Mouse (Mus musculus): Measurements from ENCODE around the gene Odf4. TPM values are rescaled to one million over a fixed set of nuclear protein-coding genes. Genes with fewer than 3 reads are reported as not detected.
A peak's percentile ranks its signal among the peaks of the same experiment; 100 is the strongest.
"Not testable (repeated sequence)": the region's sequence is repeated elsewhere in the genome, so short reads cannot be mapped to it uniquely, and the experiment has no call there.

Odf4 gene
- polyA plus RNA-seq, 1 experiment from 2014 or later = 0.60 TPM

DNA sequence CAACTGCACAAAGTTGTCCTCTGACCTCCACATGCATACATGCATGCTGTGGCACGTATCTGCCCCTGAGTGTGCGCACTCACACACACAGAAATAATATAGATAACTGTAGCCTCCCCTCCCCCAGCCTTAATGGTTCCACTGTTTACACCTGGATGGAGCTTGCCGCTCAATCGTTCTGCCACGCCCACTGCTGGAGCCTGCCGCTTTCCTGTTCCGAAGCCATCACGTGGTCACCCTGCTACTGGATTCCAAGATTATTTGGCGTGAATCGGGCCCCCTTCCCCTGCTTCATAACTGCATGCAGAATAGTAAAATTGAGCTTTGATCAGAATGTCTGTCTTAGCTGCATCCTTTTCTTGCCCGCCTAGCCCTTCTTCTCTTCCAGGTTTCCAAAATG is 35.3 kb upstream of the Odf4 start:
- 29% methylated on average over 11 of the region's 11 CpGs for WGBS
- not testable (repeated sequence) for H3K9ac ChIP-seq; H3K4me3 ChIP-seq; H3K27ac ChIP-seq; H3K36me3 ChIP-seq; ATAC-seq (ENCODE audit: low FRiP score); H3K4me2 ChIP-seq; H3K4me1 ChIP-seq (replicated peaks); H3K9me3 ChIP-seq
- H3K27me3 ChIP-seq = peaks cover 24% of the 10 kb centered on the region

DNA sequence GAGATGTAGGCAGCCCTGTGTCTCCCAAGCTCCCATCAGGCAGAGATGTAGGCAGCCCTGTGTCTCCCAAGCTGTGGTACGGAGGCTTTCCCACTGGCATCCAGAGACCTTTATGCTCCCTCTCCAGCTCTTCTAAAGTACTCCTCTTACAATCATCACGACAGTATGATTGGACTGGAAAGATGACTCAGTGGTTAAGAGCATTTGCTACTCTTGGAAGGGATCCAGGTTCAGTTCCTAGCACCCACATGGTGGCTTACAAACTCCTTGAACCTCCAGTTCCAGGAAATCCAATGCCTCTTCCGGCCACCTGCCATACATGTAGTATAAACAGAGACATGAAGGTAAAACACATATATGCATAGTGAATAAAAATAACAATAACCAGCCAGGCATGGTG is 34.7 kb upstream of the Odf4 start:
- WGBS = 75% methylated on average over 3 of the region's 3 CpGs

DNA sequence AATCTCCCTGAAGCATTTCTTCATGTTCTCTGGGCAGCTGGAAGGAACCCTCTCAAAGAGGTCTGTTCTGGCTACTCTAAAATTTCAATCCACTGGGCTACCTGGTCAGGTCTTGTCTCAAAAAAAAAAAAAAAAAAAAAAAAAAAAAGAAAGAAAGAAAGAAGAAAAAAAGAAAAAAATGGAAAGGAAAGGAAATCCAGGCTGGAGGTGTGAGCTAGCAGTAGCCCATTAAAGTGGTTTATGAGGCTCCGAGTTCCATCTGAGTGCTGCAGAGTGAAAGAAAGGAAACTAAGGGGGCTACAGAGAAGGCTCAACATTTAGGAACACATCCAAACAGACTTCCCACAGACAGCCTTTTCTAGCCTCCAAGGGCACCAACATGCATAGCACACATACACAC is 31.1 kb upstream of the Odf4 start:
- peaks cover 58% of the 10 kb centered on the region for H3K27me3 ChIP-seq
- H3K27ac ChIP-seq = no peak overlapping the region
- H3K9me3 ChIP-seq = no peaks in the 10 kb centered on the region
- no peaks in the 10 kb centered on the region for H3K36me3 ChIP-seq
- 95% methylated on average over 1 of the region's 1 CpGs for WGBS
- H3K4me2 ChIP-seq = no peak overlapping the region
- H3K4me3 ChIP-seq = no peak overlapping the region
- peaks cover 11% of the 10 kb centered on the region for H3K4me1 ChIP-seq (replicated peaks)
- no peak overlapping the region for H3K9ac ChIP-seq
- no peak for ATAC-seq (ENCODE audit: low FRiP score)

More for the DNA sequence above, 34.7 kb upstream of the Odf4 start:
- Histone ChIP-seq H3K36me3 (no peaks in the 10 kb centered on the region), H3K9me3 (no peaks in the 10 kb centered on the region), H3K4me1 (replicated peaks) (no peaks in the 10 kb centered on the region), H3K9ac (no peak overlapping the region), H3K4me3 (no peak overlapping the region), H3K4me2 (no peak overlapping the region), H3K27ac (no peak overlapping the region), H3K27me3 (peaks cover 28% of the 10 kb centered on the region)
- no peak for ATAC-seq (ENCODE audit: low FRiP score)

DNA sequence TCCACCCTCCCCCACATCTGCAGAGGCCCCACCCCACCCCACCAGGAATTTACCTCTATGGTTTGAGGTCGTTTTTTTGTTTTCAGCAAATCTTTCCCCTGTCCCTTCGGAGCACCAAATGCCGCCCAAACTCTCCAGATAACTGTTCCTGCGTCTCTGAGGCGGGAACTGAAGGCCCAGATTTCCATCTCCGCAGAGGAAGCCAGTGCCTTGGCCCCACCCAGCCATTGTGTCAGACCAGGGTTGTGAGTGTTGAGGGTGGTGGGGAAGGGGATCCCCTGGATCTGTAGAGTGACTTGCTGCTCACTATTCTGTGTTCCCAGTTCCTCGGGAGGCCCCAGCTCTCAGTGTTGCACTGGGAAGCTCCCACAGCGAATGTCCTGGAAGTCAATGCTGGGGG is 30.4 kb upstream of the Odf4 start, which contains the start of gene Arhgef15:
Gene Arhgef15 (minus strand): TSS at position 173 of the 400 bp plus-strand sequence.
- 34% methylated on average over 8 of the region's 8 CpGs for WGBS
- H3K27me3 ChIP-seq = peaks cover 58% of the 10 kb centered on the region
- H3K4me1 ChIP-seq (replicated peaks) = peaks cover 11% of the 10 kb centered on the region
- H3K27ac ChIP-seq = no peak within 1 kb of the TSS
- no peak for ATAC-seq (ENCODE audit: low FRiP score)
- H3K4me2 ChIP-seq = peak within 1 kb of the TSS; percentile 11; the same call in 1 of the 2 replicates
- H3K4me3 ChIP-seq = 0 out of 2 replicates have a peak within 1 kb of the TSS, but pooled peaks have one; percentile 12
- H3K9ac ChIP-seq = no peak within 1 kb of the TSS
- no peaks in the 10 kb centered on the region for H3K36me3 ChIP-seq
- H3K9me3 ChIP-seq = no peaks in the 10 kb centered on the region

DNA sequence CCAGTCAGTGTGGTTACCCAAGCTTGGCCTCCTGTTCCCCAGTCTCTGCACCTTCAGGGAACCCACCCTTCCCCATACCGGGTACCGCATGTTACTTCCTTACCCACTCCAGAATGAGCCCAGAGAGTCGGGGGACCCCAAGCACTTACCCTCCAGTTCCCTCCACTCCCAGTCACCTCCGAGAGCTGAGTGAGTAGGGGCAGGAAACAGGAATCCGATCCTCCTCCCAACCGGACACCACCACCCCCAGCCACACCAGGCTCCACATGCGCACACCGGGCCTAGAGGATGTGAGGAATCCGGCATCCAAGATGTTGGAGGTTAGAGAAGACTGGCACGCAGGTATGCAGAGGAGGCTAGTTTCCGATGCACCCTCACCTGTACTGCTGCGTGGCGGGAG is 29.8 kb upstream of the Odf4 start:
- Histone ChIP-seq H3K36me3 (no peaks in the 10 kb centered on the region), H3K27me3 (peaks cover 62% of the 10 kb centered on the region), H3K4me3 (0 out of 2 replicates have a peak overlapping the region, but pooled peaks have one; percentile 12), H3K9me3 (no peaks in the 10 kb centered on the region), H3K9ac (no peak overlapping the region), H3K27ac (no peak overlapping the region), H3K4me1 (replicated peaks) (peaks cover 11% of the 10 kb centered on the region), H3K4me2 (no peak overlapping the region)
- ATAC-seq (ENCODE audit: low FRiP score) = no peak
- WGBS = 33% methylated on average over 13 of the region's 13 CpGs

DNA sequence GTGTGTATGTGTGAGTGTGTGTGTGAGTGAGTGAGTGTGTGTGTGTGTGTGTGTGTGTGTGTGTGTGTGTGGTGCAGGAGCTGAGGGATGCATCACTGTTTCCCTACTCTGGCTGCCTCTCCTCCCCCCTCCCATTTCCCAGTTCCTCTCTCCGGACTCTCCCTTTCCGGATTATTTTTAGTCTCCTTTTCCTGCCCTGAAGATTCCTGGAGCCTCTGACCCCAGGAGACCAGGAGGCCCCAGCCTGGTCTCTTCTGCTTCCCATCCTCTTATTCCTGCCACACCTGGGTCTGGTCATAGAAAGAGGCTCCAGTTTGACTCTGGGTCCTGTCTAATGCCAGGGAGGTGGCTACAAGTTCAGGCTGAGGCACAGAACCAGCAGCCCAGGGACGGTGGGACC is 29.2 kb upstream of the Odf4 start:
- peaks cover 68% of the 10 kb centered on the region for H3K27me3 ChIP-seq
- no peak overlapping the region for H3K4me3 ChIP-seq
- peaks cover 11% of the 10 kb centered on the region for H3K4me1 ChIP-seq (replicated peaks)
- no peak overlapping the region for H3K9ac ChIP-seq
- ATAC-seq (ENCODE audit: low FRiP score) = no peak
- peak overlapping the region; percentile 11; the same call in 1 of the 2 replicates for H3K4me2 ChIP-seq
- no peaks in the 10 kb centered on the region for H3K9me3 ChIP-seq
- WGBS = 53% methylated on average over 3 of the region's 3 CpGs
- H3K27ac ChIP-seq = no peak overlapping the region
- no peaks in the 10 kb centered on the region for H3K36me3 ChIP-seq

DNA sequence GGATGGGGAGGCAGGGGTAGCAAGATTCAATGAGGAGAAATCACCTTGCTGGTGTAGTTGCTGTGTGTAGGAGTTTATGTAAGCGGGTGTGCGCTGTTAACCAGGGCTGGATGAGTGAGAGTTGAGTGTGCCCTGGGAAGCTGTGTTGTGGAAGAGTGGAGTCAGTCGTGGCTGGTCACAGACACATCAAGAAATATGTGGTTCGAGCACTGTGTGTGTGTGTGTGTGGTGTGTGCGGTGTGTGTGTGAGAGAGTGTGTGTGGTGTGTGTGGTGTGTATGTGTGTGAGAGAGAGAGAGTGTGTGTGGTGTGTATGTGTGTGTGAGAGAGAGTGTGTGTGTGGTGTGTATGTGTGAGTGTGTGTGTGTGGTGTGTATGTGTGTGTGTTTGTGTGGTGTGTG is 28.6 kb upstream of the Odf4 start:
- ATAC-seq (ENCODE audit: low FRiP score) = no peak
- Histone ChIP-seq H3K9me3 (no peaks in the 10 kb centered on the region), H3K27me3 (peaks cover 72% of the 10 kb centered on the region), H3K9ac (no peak overlapping the region), H3K27ac (no peak overlapping the region), H3K36me3 (no peaks in the 10 kb centered on the region), H3K4me2 (peak overlapping the region; percentile 56), H3K4me3 (no peak overlapping the region), H3K4me1 (replicated peaks) (peaks cover 11% of the 10 kb centered on the region)
- 70% methylated on average over 5 of the region's 5 CpGs for WGBS

DNA sequence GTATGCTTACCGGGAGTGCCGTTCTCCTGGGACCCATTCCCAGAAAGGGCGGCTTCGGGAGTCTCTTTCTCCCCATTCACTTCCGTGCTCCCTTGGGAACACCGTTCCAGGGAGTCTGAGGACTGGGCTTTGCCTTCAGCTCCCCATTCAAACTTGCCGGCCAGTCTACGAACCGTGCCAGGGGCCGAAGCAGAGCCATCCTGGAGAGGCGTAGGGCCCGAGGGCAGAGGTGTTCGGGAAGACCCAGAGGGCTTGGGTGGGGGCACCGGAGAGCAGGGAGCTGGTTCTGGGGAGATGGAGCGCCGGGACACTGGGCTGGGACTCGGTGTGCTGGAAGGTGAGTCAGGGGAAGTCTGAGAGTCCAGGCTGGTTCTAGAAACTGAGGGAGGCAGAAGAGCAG is 27.5 kb upstream of the Odf4 start:
- Histone ChIP-seq H3K27me3 (peaks cover 76% of the 10 kb centered on the region), H3K9me3 (no peaks in the 10 kb centered on the region), H3K4me2 (peak overlapping the region; percentile 56), H3K4me1 (replicated peaks) (peaks cover 11% of the 10 kb centered on the region), H3K4me3 (peak overlapping the region; percentile 35), H3K9ac (peak overlapping the region; percentile 66), H3K27ac (no peak overlapping the region), H3K36me3 (no peaks in the 10 kb centered on the region)
- 3% methylated on average over 17 of the region's 17 CpGs for WGBS
- ATAC-seq (ENCODE audit: low FRiP score) = no peak

DNA sequence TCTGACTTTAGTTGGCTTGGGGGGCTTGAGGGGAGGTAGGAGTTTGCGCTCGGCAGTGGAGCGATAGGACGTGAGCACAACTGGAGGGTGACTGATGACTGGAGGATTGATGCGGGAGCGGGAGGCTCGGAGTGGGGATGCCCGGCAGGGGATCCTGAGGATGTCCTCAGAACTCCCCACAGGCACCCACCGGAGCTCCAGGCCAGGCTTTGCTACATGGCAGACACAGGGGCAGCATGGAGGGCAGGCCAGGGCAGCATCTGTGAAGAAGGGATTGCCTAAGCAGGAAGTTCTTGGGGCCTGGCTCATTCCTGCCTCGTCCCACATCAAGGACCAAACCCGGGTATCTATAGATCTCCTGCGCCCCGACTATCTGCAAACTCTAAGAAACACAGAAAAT is 27.0 kb upstream of the Odf4 start:
- peaks cover 11% of the 10 kb centered on the region for H3K4me1 ChIP-seq (replicated peaks)
- ATAC-seq (ENCODE audit: low FRiP score) = no peak
- H3K36me3 ChIP-seq = no peaks in the 10 kb centered on the region
- peaks cover 77% of the 10 kb centered on the region for H3K27me3 ChIP-seq
- no peak overlapping the region for H3K9ac ChIP-seq
- H3K4me2 ChIP-seq = peak overlapping the region; percentile 56
- H3K27ac ChIP-seq = no peak overlapping the region
- H3K4me3 ChIP-seq = no peak overlapping the region
- WGBS = 5% methylated on average over 13 of the region's 13 CpGs
- H3K9me3 ChIP-seq = no peaks in the 10 kb centered on the region

DNA sequence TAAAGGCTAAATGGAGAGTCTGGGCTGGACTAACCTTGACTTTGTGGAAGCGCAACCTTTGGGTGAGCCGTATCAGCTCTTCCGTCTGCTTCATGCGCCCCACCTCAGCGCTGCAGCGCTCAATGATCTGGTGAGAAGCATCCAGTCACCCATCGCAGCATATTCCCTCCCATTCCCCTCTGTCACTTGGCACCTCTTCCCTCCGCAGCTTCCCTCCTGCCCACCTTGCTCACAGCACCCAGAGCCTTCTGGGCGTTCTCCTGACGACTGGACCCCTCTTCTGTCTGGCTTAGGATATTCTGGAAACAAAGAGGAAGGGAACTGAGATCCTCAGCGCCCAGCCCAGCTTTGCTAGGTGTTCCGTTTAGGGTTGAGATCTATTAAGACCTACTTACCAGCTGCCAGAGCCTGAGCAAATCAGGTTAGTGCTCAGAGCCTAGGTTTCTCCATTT is 20.7 kb upstream of the Odf4 start:
- Histone ChIP-seq H3K27me3 (peaks cover 33% of the 10 kb centered on the region), H3K27ac (peak overlapping the region; percentile 89), H3K4me1 (replicated peaks) (peaks cover 10% of the 10 kb centered on the region), H3K36me3 (peaks cover 9% of the 10 kb centered on the region; the same call in 1 of the 2 replicates), H3K9me3 (no peaks in the 10 kb centered on the region), H3K9ac (peak overlapping the region; percentile 71), H3K4me2 (peak overlapping the region; percentile 54), H3K4me3 (peak overlapping the region; percentile 46)
- peak; percentile 88 for ATAC-seq (ENCODE audit: low FRiP score)
- 13% methylated on average over 12 of the region's 12 CpGs for WGBS

DNA sequence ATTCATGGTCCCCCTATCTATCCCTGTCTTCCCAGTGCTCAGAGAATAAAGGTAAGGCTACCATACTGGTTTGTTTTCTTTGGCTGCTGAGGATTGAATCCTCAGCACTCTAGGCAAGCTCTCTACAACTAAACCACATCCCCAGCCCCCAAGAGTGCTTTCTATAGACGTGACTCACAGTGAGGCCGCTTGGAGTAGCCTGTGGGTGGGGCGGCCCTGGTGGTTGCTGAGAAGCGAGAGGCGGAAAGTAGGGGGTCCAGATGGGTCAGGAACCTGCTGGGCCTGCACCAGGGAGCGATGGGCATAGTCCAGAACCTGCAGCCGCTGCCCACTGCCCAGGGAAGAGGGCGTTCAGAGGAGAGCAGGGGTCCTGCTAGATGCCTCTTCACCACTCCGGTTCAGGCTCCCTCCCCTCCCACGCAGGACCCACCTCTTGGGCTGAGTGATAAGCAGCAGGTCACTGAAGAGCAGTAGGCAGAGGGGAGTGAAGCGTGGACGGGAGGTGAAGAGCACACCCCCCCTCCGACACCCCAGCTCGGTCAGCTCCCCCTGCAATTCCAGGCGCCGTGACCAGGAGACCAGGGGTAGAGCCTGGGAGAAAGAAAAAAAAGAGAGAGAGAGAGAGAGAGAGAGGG is 20.0 kb upstream of the Odf4 start:
- ATAC-seq (ENCODE audit: low FRiP score) = peak; percentile 72
- 6% methylated on average over 14 of the region's 16 CpGs for WGBS
- peaks cover 9% of the 10 kb centered on the region; the same call in 1 of the 2 replicates for H3K36me3 ChIP-seq

DNA sequence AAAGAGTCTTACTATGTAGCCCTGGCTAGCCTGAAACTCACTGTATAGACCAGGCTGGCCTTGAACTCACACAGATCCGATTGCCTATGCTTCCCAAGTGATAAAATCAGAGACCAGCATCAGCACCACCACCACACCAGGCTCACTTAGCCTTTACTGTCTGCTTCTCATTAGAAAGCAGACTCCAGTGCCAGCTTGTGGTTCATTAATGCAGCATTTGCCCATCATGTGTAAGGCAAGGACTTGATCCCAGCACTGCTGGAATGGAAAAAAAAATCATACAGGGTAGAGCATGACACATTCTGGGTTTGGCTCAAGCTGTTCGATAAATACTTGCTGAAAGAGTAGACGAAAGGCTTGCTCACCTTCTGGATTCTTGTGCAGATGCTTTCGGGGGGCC is 19.1 kb upstream of the Odf4 start:
- no peak for ATAC-seq (ENCODE audit: low FRiP score)
- H3K9me3 ChIP-seq = no peaks in the 10 kb centered on the region
- no peak overlapping the region for H3K27ac ChIP-seq
- H3K4me2 ChIP-seq = peak overlapping the region; percentile 54
- WGBS = 89% methylated on average over 4 of the region's 4 CpGs
- H3K9ac ChIP-seq = no peak overlapping the region
- peak overlapping the region; percentile 46 for H3K4me3 ChIP-seq
- H3K4me1 ChIP-seq (replicated peaks) = peaks cover 13% of the 10 kb centered on the region
- H3K36me3 ChIP-seq = peaks cover 9% of the 10 kb centered on the region; the same call in 1 of the 2 replicates
- peaks cover 22% of the 10 kb centered on the region; the same call in 1 of the 2 replicates for H3K27me3 ChIP-seq

More for the DNA sequence above, 20.0 kb upstream of the Odf4 start:
- H3K27me3 ChIP-seq = peaks cover 31% of the 10 kb centered on the region
- H3K4me1 ChIP-seq (replicated peaks) = peaks cover 10% of the 10 kb centered on the region
- peak overlapping the region; percentile 54 for H3K4me2 ChIP-seq
- no peaks in the 10 kb centered on the region for H3K9me3 ChIP-seq
- peak overlapping the region; percentile 46 for H3K4me3 ChIP-seq
- peak overlapping the region; percentile 89 for H3K27ac ChIP-seq
- H3K9ac ChIP-seq = peak overlapping the region; percentile 75

DNA sequence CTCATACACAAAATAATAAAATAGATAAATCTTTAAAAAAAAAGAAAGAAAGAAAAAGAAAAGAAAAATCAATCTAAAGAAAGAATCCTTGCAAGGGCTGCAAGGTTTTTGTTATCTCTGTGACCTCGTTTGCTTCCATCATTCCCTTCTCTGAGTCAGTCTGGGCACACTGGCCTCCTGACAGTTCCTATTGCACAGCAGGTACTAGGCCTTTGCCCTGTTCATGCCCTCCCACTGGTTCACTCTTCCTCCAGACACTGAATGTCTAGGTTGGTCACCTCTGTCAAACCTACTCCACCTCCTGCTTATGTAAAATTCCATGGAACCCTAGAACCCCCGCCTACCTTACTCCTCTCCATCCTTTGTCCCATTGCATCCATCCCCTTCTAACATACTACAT is 18.4 kb upstream of the Odf4 start:
- 0 out of 2 replicates have a peak, but pooled peaks cover 19% of the 10 kb centered on the region for H3K27me3 ChIP-seq
- WGBS = 80% methylated on average over 2 of the region's 2 CpGs
- H3K9ac ChIP-seq = no peak overlapping the region
- peaks cover 9% of the 10 kb centered on the region; the same call in 1 of the 2 replicates for H3K36me3 ChIP-seq
- H3K4me3 ChIP-seq = no peak overlapping the region
- no peak overlapping the region for H3K4me2 ChIP-seq
- H3K27ac ChIP-seq = no peak overlapping the region
- peaks cover 21% of the 10 kb centered on the region for H3K4me1 ChIP-seq (replicated peaks)
- ATAC-seq (ENCODE audit: low FRiP score) = no peak
- no peaks in the 10 kb centered on the region for H3K9me3 ChIP-seq
